Mouse (Mus musculus): ENCODE measurements around the gene Sucla2.
"Not testable (repeated sequence)": the region's sequence is repeated elsewhere in the genome, so short reads cannot be mapped to it uniquely, and the experiment has no call there.

Sucla2 gene

GRCm38 (mm10) chr14:73509765-73510423 is 15.2 kb upstream of the Sucla2 start, which contains the start of gene Med4:
Med4 (plus strand) TSS chr14:73510025.
- peak; percentile 86 to 93 for DNase-seq (ENCODE audit: low spot score in 2 of 2)

- no peak for DNase-seq (ENCODE audit: low spot score in 2 of 2)
Measured at GRCm38 (mm10) chr14:73524136-73524535, 983 bp upstream of the Sucla2 start.

- not testable (repeated sequence) for DNase-seq (ENCODE audit: low spot score in 2 of 2)
Measured at GRCm38 (mm10) chr14:73528661-73529060, 3.5 kb downstream of the Sucla2 start.

GRCm38 (mm10) chr14:73533755-73534465 is 8.8 kb downstream of the Sucla2 start:
- DNase-seq (ENCODE audit: low spot score in 2 of 2), result no peak

- no peak for DNase-seq (ENCODE audit: low spot score in 2 of 2)
Measured at GRCm38 (mm10) chr14:73535641-73536040, 10.5 kb downstream of the Sucla2 start.

GRCm38 (mm10) chr14:73543781-73544180 is 18.7 kb downstream of the Sucla2 start:
- no peak for DNase-seq (ENCODE audit: low spot score in 2 of 2)

GRCm38 (mm10) chr14:73547034-73547433 is 21.9 kb downstream of the Sucla2 start:
- DNase-seq (ENCODE audit: low spot score in 2 of 2), result no peak

- no peak for DNase-seq (ENCODE audit: low spot score in 2 of 2)
Measured at GRCm38 (mm10) chr14:73548051-73548450, 22.9 kb downstream of the Sucla2 start, which contains the start of gene Nudt15. Nudt15 (minus strand) TSS chr14:73548242.

- DNase-seq (ENCODE audit: low spot score in 2 of 2), result no peak
Measured at GRCm38 (mm10) chr14:73550291-73550690, 25.2 kb downstream of the Sucla2 start.

GRCm38 (mm10) chr14:73550732-73551131 is 25.6 kb downstream of the Sucla2 start:
- DNase-seq (ENCODE audit: low spot score in 2 of 2), result no peak

- DNase-seq (ENCODE audit: low spot score in 2 of 2), result no peak
Measured at GRCm38 (mm10) chr14:73551164-73551563, 26.0 kb downstream of the Sucla2 start.

- DNase-seq (ENCODE audit: low spot score in 2 of 2), result peak; percentile 87 to 95
Measured at GRCm38 (mm10) chr14:73552341-73553121, 27.4 kb downstream of the Sucla2 start.

- DNase-seq (ENCODE audit: low spot score in 2 of 2), result no peak
Measured at GRCm38 (mm10) chr14:73553122-73553696, 28.1 kb downstream of the Sucla2 start.

GRCm38 (mm10) chr14:73569831-73570230 is 44.7 kb downstream of the Sucla2 start:
- not testable (repeated sequence) for DNase-seq (ENCODE audit: low spot score in 2 of 2)

GRCm38 (mm10) chr14:73571143-73571542 is 46.0 kb downstream of the Sucla2 start:
- DNase-seq (ENCODE audit: low spot score in 2 of 2), result no peak

GRCm38 (mm10) chr14:73574053-73574452 is 48.9 kb downstream of the Sucla2 start:
- no peak for DNase-seq (ENCODE audit: low spot score in 2 of 2)

- DNase-seq (ENCODE audit: low spot score in 2 of 2), result no peak
Measured at GRCm38 (mm10) chr14:73576336-73576735, 51.2 kb downstream of the Sucla2 start.

- no peak for DNase-seq (ENCODE audit: low spot score in 2 of 2)
Measured at GRCm38 (mm10) chr14:73588080-73588479, 63.0 kb downstream of the Sucla2 start.

GRCm38 (mm10) chr14:73592166-73592565 is 67.0 kb downstream of the Sucla2 start:
- no peak for DNase-seq (ENCODE audit: low spot score in 2 of 2)

- no peak for DNase-seq (ENCODE audit: low spot score in 2 of 2)
Measured at GRCm38 (mm10) chr14:73599720-73600119, 74.6 kb downstream of the Sucla2 start.

- DNase-seq (ENCODE audit: low spot score in 2 of 2), result no peak
Measured at GRCm38 (mm10) chr14:73607732-73608131, 82.6 kb downstream of the Sucla2 start.

Measured in spleen, postnatal 14 days (tissue).